Mouse (Mus musculus): Measurements from ENCODE around the gene 1810043G02Rik. TPM values are rescaled to one million over a fixed set of nuclear protein-coding genes. Genes with fewer than 3 reads are reported as not detected.
"Not testable (repeated sequence)": the region's sequence is repeated elsewhere in the genome, so short reads cannot be mapped to it uniquely, and the experiment has no call there.

1810043G02Rik gene
- polyA plus RNA-seq, 1 experiment from 2014 or later = 4.6 TPM

- Histone ChIP-seq H3K9ac (peak overlapping the region; percentile 96), H3K4me2 (peak overlapping the region; percentile 98), H3K27me3 (no peaks in the 10 kb centered on the region), H3K27ac (peak overlapping the region; percentile 99), H3K36me3 (peaks cover 55% of the 10 kb centered on the region), H3K9me3 (replicated peaks) (no peaks in the 10 kb centered on the region), H3K4me1 (replicated peaks) (peaks cover 75% of the 10 kb centered on the region), H3K4me3 (replicated peaks) (peak overlapping the region; percentile 89)
- WGBS (ENCODE audit: insufficient replicate concordance) = 84% methylated on average over 4 of the region's 4 CpGs
- ATAC-seq (ENCODE audit: low read depth) (no peak), DNase-seq (no peak)
Measured at GRCm38 (mm10) chr10:78005791-78006438, 27.6 kb downstream of the 1810043G02Rik start.

GRCm38 (mm10) chr10:78007203-78007602 lies 28.9 kb downstream of the 1810043G02Rik start:
- Histone ChIP-seq H3K4me1 (replicated peaks) (peaks cover 72% of the 10 kb centered on the region), H3K9me3 (replicated peaks) (no peaks in the 10 kb centered on the region), H3K4me3 (replicated peaks) (peak overlapping the region; percentile 89), H3K4me2 (peak overlapping the region; percentile 98), H3K36me3 (peaks cover 42% of the 10 kb centered on the region), H3K27ac (peak overlapping the region; percentile 99), H3K27me3 (no peaks in the 10 kb centered on the region), H3K9ac (peak overlapping the region; percentile 96)
- ATAC-seq (ENCODE audit: low read depth) = no peak
- whole genome bisulfite sequencing (ENCODE audit: insufficient replicate concordance) = 6% methylated on average over 7 of the region's 7 CpGs
- DNase-seq = no peak

GRCm38 (mm10) chr10:78008169-78008568 lies 29.8 kb downstream of the 1810043G02Rik start:
- DNase-seq (peak; percentile 72), ATAC-seq (ENCODE audit: low read depth) (peak; percentile 62)
- peaks cover 72% of the 10 kb centered on the region for H3K4me1 ChIP-seq (replicated peaks)
- H3K27ac ChIP-seq = peak overlapping the region; percentile 99
- H3K36me3 ChIP-seq = peaks cover 33% of the 10 kb centered on the region
- H3K27me3 ChIP-seq = no peaks in the 10 kb centered on the region
- H3K9ac ChIP-seq = peak overlapping the region; percentile 96
- H3K9me3 ChIP-seq (replicated peaks) = no peaks in the 10 kb centered on the region
- WGBS (ENCODE audit: insufficient replicate concordance) = 24% methylated on average over 3 of the region's 3 CpGs
- H3K4me2 ChIP-seq = peak overlapping the region; percentile 98
- H3K4me3 ChIP-seq (replicated peaks) = peak overlapping the region; percentile 89

DNA sequence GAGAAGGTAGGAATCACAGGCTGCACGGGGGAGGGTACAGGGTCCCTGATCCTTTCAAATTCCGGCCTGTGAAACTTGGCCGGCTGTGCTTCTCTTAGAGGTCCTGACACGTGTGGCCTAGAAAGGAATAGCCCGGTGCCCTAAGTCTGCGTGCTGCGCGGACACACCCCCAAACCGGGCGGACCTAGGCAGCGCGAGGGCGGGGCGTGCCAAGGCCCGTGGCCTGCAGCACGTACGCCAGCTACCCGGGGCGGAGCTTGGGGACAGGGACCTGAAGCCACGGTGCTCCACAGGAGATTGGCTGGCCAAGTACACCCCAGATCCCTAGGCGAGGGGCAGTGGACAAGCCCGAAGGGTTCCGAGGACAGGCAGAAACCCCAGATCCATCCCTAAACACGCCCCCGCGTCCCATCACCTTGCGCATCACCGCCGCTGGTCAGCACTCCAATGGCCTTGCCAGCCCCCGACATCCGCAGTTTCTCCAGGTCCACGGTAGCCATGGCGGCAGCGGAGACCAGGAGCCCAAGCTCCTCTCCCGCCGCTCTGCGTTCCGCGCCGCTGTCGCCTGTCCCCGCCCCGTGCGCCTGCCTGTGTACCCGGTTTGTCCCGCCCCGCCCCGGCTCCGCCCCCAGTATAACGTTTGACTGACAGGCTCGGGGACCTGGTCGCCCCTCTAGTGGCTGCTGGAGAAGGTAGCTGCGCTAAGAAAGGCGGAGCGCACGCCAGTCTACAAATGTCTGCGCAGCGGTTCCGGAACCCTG lies 31.0 kb downstream of the 1810043G02Rik start:
- under 1% methylated on average over 59 of the region's 59 CpGs for WGBS (ENCODE audit: insufficient replicate concordance)
- peak; percentile 89 for ATAC-seq (ENCODE audit: low read depth)
- no peaks in the 10 kb centered on the region for H3K9me3 ChIP-seq (replicated peaks)

DNA sequence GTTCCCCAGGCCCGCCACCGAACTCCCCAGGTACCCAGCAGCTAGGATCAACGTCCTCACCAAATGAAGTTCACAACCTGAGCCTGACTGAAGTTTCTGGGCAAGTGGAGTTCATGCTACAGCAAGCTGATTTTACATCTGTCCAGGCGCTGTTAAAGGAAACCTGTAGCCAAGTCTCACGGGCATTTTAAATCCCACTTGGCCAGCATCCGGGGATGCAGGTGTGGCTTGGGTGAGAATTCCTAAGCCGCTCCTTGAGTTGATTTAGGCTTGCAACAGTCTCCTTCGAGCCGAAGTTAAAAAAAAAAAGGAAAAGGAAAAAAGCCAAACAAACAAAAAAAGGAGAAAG lies 31.6 kb downstream of the 1810043G02Rik start, which contains the start of gene Pfkl:
Pfkl (minus strand) TSS at position 139 of the 349 bp plus-strand sequence.
- Histone ChIP-seq H3K36me3 (peaks cover 17% of the 10 kb centered on the region), H3K27ac (peak within 1 kb of the TSS; percentile 99), H3K9me3 (replicated peaks) (no peaks in the 10 kb centered on the region), H3K27me3 (no peaks in the 10 kb centered on the region), H3K9ac (peak within 1 kb of the TSS; percentile 96), H3K4me3 (replicated peaks) (peak within 1 kb of the TSS; percentile 89), H3K4me1 (replicated peaks) (peaks cover 56% of the 10 kb centered on the region), H3K4me2 (peak within 1 kb of the TSS; percentile 98)
- under 1% methylated on average over 9 of the region's 9 CpGs for WGBS (ENCODE audit: insufficient replicate concordance)
- ATAC-seq (ENCODE audit: low read depth) (no peak), DNase-seq (no peak)

More for the DNA sequence above, 31.0 kb downstream of the 1810043G02Rik start:
- peaks cover 61% of the 10 kb centered on the region for H3K4me1 ChIP-seq (replicated peaks)
- peak overlapping the region; percentile 96 for H3K9ac ChIP-seq
- peaks cover 22% of the 10 kb centered on the region for H3K36me3 ChIP-seq
- H3K4me3 ChIP-seq (replicated peaks) = peak overlapping the region; percentile 89
- DNase-seq = peak; percentile 95
- no peaks in the 10 kb centered on the region for H3K27me3 ChIP-seq
- H3K27ac ChIP-seq = peak overlapping the region; percentile 99
- H3K4me2 ChIP-seq = peak overlapping the region; percentile 98

- Histone ChIP-seq H3K4me2 (peak overlapping the region; percentile 98), H3K9me3 (replicated peaks) (no peaks in the 10 kb centered on the region), H3K4me3 (replicated peaks) (peak overlapping the region; percentile 89), H3K36me3 (peaks cover 13% of the 10 kb centered on the region), H3K9ac (peak overlapping the region; percentile 96), H3K27me3 (no peaks in the 10 kb centered on the region), H3K4me1 (replicated peaks) (peaks cover 51% of the 10 kb centered on the region), H3K27ac (no peak overlapping the region; the same call in 1 of the 2 replicates)
- no peak for ATAC-seq (ENCODE audit: low read depth)
- no peak for DNase-seq
- WGBS (ENCODE audit: insufficient replicate concordance) = 6% methylated on average over 10 of the region's 10 CpGs
Measured at GRCm38 (mm10) chr10:78010335-78010734, 32.0 kb downstream of the 1810043G02Rik start.

DNA sequence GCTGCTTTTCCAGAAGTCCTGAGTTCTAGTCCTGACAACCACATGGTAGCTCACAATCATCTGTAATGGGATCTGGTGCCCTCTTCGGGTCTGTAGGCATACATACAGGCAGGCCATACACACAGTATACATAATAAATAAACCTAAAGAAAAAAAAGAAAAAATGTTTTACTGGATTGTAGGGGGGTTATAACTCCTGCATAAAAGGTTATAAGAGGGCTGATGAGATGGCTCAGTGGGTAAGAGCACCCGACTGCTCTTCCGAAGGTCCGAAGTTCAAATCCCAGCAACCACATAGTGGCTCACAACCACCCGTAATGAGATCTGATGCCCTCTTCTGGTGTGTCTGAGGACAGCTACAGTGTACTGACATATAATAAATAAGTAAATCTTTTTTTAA lies 32.8 kb downstream of the 1810043G02Rik start:
- 77% methylated on average over 5 of the region's 5 CpGs for WGBS (ENCODE audit: insufficient replicate concordance)
- not testable (repeated sequence) for H3K9ac ChIP-seq; H3K9me3 ChIP-seq (replicated peaks); H3K27me3 ChIP-seq; H3K36me3 ChIP-seq; ATAC-seq (ENCODE audit: low read depth); DNase-seq; H3K27ac ChIP-seq
- Histone ChIP-seq H3K4me2 (peak overlapping the region; percentile 98), H3K4me1 (replicated peaks) (peaks cover 44% of the 10 kb centered on the region), H3K4me3 (replicated peaks) (peak overlapping the region; percentile 89; the same call in 1 of the 2 replicates)

GRCm38 (mm10) chr10:78012661-78013495 lies 34.6 kb downstream of the 1810043G02Rik start:
- H3K4me3 ChIP-seq (replicated peaks) = no peak overlapping the region
- ATAC-seq (ENCODE audit: low read depth) = no peak
- H3K9me3 ChIP-seq (replicated peaks) = no peaks in the 10 kb centered on the region
- no peaks in the 10 kb centered on the region for H3K36me3 ChIP-seq
- no peak overlapping the region for H3K9ac ChIP-seq
- H3K4me2 ChIP-seq = no peak overlapping the region
- DNase-seq = no peak
- H3K27ac ChIP-seq = no peak overlapping the region
- peaks cover 28% of the 10 kb centered on the region for H3K4me1 ChIP-seq (replicated peaks)
- H3K27me3 ChIP-seq = 0 out of 2 replicates have a peak, but pooled peaks cover 8% of the 10 kb centered on the region
- 78% methylated on average over 18 of the region's 18 CpGs for WGBS (ENCODE audit: insufficient replicate concordance)

- peaks cover 27% of the 10 kb centered on the region for H3K4me1 ChIP-seq (replicated peaks)
- H3K4me3 ChIP-seq (replicated peaks) = no peak overlapping the region
- 0 out of 2 replicates have a peak, but pooled peaks cover 8% of the 10 kb centered on the region for H3K27me3 ChIP-seq
- H3K4me2 ChIP-seq = no peak overlapping the region
- 78% methylated on average over 1 of the region's 1 CpGs for WGBS (ENCODE audit: insufficient replicate concordance)
- ATAC-seq (ENCODE audit: low read depth) = no peak
- H3K9ac ChIP-seq = no peak overlapping the region
- no peak overlapping the region for H3K27ac ChIP-seq
- no peaks in the 10 kb centered on the region for H3K36me3 ChIP-seq
- no peak for DNase-seq
- no peaks in the 10 kb centered on the region for H3K9me3 ChIP-seq (replicated peaks)
Measured at GRCm38 (mm10) chr10:78015489-78015888, 37.2 kb downstream of the 1810043G02Rik start.

DNA sequence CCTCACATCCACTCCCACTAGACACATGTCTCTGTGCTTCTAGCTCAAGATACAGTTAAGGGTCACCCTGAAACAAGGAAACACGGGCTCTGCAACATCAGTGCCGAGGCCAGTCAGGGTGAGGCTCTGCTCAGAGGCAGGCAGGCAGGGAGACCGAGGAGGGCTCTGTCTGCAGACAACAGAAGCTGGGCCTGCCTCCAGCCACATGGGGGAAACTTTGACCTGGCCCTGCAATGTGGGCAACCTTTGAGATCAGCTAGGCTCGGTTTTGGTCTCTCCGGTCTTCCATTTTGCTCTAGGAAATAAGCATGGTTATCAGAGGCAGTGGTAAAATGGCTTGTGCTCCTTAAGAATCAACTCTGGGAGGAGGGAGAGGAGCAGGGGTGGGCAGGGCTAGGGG lies 38.0 kb downstream of the 1810043G02Rik start:
- H3K27me3 ChIP-seq = 0 out of 2 replicates have a peak, but pooled peaks cover 8% of the 10 kb centered on the region
- DNase-seq (no peak), ATAC-seq (ENCODE audit: low read depth) (no peak)
- no peaks in the 10 kb centered on the region for H3K36me3 ChIP-seq
- no peak overlapping the region for H3K9ac ChIP-seq
- no peak overlapping the region for H3K4me3 ChIP-seq (replicated peaks)
- no peak overlapping the region for H3K4me2 ChIP-seq
- WGBS (ENCODE audit: insufficient replicate concordance) = 50% methylated on average over 5 of the region's 5 CpGs
- H3K9me3 ChIP-seq (replicated peaks) = no peaks in the 10 kb centered on the region
- H3K4me1 ChIP-seq (replicated peaks) = peaks cover 21% of the 10 kb centered on the region
- H3K27ac ChIP-seq = no peak overlapping the region

DNA sequence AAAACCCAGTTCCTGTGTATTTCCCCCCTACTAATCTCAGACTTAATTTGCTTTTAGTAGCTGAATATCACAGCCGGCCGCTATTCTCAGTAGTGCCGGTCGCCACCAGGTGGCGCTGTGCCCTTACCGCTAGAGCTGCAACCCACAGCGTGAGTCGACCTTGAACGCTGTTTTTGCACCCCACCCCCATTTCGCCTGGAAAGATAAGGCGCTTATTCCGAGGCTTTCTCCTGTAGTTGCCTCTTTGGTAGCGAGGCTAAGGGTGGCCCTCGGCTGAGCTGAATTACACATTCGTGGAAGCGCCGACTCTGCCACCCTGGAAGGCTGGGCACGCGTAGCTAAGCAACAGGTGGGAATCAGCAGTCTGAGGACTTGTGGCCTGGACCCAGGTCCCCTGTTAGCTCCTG lies 40.5 kb downstream of the 1810043G02Rik start:
- H3K4me2 ChIP-seq = peak overlapping the region; percentile 61
- 0 out of 2 replicates have a peak, but pooled peaks cover 8% of the 10 kb centered on the region for H3K27me3 ChIP-seq
- H3K4me3 ChIP-seq (replicated peaks) = peak overlapping the region; percentile 43
- H3K36me3 ChIP-seq = no peaks in the 10 kb centered on the region
- peak; percentile 71 for DNase-seq
- no peaks in the 10 kb centered on the region for H3K9me3 ChIP-seq (replicated peaks)
- WGBS (ENCODE audit: insufficient replicate concordance) = 14% methylated on average over 19 of the region's 19 CpGs
- peak; percentile 82 for ATAC-seq (ENCODE audit: low read depth)
- no peak overlapping the region for H3K27ac ChIP-seq
- peak overlapping the region; percentile 55 for H3K9ac ChIP-seq
- H3K4me1 ChIP-seq (replicated peaks) = peaks cover 15% of the 10 kb centered on the region

Measured in liver, embryonic 13.5 days (tissue).